Mouse (Mus musculus) olfactory bulb, adult 2 months (tissue): ENCODE results near the gene Bend7.

Experiments
- CTCF ChIP-seq: fragments of 200-500 bp; IDR thresholded peaks from 2 replicates; pipeline ENCODE4 v1.5.1; 2012; ENCODE audit warnings: low read depth, mild to moderate bottlenecking, low read length, moderate library complexity; ENCODE audit not compliant: insufficient read depth
- POLR2A ChIP-seq: fragments of 200-500 bp; IDR thresholded peaks from 2 replicates; pipeline ENCODE4 v1.6.1; 2012; ENCODE audit warnings: mild to moderate bottlenecking, low read depth, low read length, moderate library complexity; ENCODE audit not compliant: insufficient read depth

DNA sequence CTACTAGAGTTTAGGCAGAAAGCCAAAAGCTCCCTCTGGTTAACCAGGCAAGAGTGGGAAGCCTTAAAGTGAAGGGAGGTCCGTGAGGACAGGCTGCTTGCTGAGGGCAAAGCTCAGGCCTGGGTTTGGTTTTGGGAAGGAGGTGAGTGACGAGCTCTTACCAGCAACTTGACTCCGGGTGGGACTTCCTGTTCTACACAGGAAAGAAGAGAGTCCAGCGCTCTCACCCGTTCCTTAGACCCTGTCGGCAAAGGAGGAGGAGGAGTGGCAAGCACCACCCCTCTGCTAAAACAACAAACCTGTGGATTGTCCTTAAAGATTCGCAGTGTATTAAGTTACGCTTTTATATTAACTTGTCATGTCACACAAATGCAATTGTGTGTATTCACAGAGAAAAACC lies 38.1 kb downstream of the Bend7 start:
- TF ChIP-seq CTCF, result no peak
- no peak for TF ChIP-seq POLR2A
